Mouse (Mus musculus) liver, embryonic 14.5 days (tissue): ENCODE data around the gene Ralgapb. TPM values are rescaled to one million over a fixed set of nuclear protein-coding genes. Genes with fewer than 3 reads are reported as not detected.
A peak's percentile ranks its signal among the peaks of the same experiment; 100 is the strongest.

ENCODE experiments used
- ATAC-seq: fragments of 200-750 bp; cut with Nextera tagmentation; 2 replicates; pipeline ENCODE4 v1.8.0; 2017; ENCODE audit warnings: moderate number of reproducible peaks, mild to moderate bottlenecking, moderate library complexity; ENCODE audit not compliant: insufficient read depth
- DNase-seq, 3 experiments: peaks; one replicate each; pipeline ENCODE4 v3.0.0-alpha.2; 2012 to 2013; ENCODE audit warnings: low read depth in 3 of 3, low spot score in 3 of 3
- H3K27ac ChIP-seq: fragments of 300-500 bp; sonication (generic); 2 replicates; pipeline ENCODE4 v1.5.1; 2014; ENCODE audit warnings: moderate library complexity, mild to moderate bottlenecking, control low read depth, inconsistent platforms
- H3K27me3 ChIP-seq: fragments of 300-500 bp; sonication (generic); 2 replicates; pipeline ENCODE4 v1.6.1; 2014; ENCODE audit warnings: mild to moderate bottlenecking, low read length, moderate library complexity; ENCODE audit not compliant: control insufficient read depth, insufficient read depth
- H3K36me3 ChIP-seq: fragments of 300-500 bp; sonication (generic); replicated peaks from 2 replicates; pipeline ENCODE4 v1.6.1; 2014; ENCODE audit warnings: low read depth; ENCODE audit not compliant: control insufficient read depth, insufficient read depth
- H3K4me1 ChIP-seq, 2 experiments: fragments of 200-500 bp in 1 of 2; fragments of 300-500 bp in 1 of 2; sonication (generic) in 1 of 2; replicated peaks; 2 replicates each; pipeline ENCODE4 v1.6.1; 2012 to 2014; ENCODE audit warnings: antibody characterized with exemption in 1 of 2, inconsistent platforms in 1 of 2, low read length in 1 of 2; ENCODE audit not compliant: control insufficient read depth in 2 of 2, insufficient read depth in 2 of 2
- H3K4me2 ChIP-seq: fragments of 300-500 bp; sonication (generic); 2 replicates; pipeline ENCODE4 v1.6.1; 2014; ENCODE audit warnings: low read depth, mild to moderate bottlenecking, control low read depth, moderate library complexity
- H3K4me3 ChIP-seq, 2 experiments: fragments of 200-500 bp in 1 of 2; fragments of 300-500 bp in 1 of 2; sonication (generic) in 1 of 2; 2 replicates each; pipeline ENCODE4 v1.5.1; 2012 to 2014; ENCODE audit warnings: low read depth in 2 of 2, low read length in 2 of 2, mild to moderate bottlenecking in 2 of 2, control low read depth in 1 of 2, inconsistent platforms in 1 of 2, moderate library complexity in 1 of 2; ENCODE audit not compliant: insufficient read depth in 1 of 2
- H3K9ac ChIP-seq: fragments of 300-500 bp; sonication (generic); replicated peaks from 2 replicates; pipeline ENCODE4 v1.6.1; 2014; ENCODE audit warnings: mild to moderate bottlenecking, control low read depth, moderate library complexity
- H3K9me3 ChIP-seq: fragments of 300-500 bp; sonication (generic); 2 replicates; pipeline ENCODE4 v1.6.1; 2016; ENCODE audit warnings: low read length, mixed read lengths; ENCODE audit not compliant: control insufficient read depth
- CTCF ChIP-seq: IDR thresholded peaks from 2 replicates; pipeline ENCODE4 v1.5.1; 2016; ENCODE audit warnings: antibody characterized with exemption, low read depth, control low read depth
- EP300 ChIP-seq: IDR thresholded peaks from 2 replicates; pipeline ENCODE4 v1.6.1; 2016; ENCODE audit warnings: antibody characterized with exemption, low read depth
- whole genome bisulfite sequencing: fragments of 180-500 bp; shearing (Covaris S2); extraction: QIAGEN DNeasy Blood & Tissue Kit; methylation state at CpG from one replicate; pipeline ENCODE4 v1.1.7; 2014; ENCODE audit not compliant: insufficient replicate concordance; 5-methylcytosine and 5-hydroxymethylcytosine counted together
- polyA plus RNA-seq, 2 experiments: library from polyadenylated mRNA; depleted of rRNA in 1 of 2; stranded (reverse) in 1 of 2; unstranded in 1 of 2; fragments of >200 nt; fragmentation: Nextera tagmentation in 1 of 2; extraction: Ambion mirVana in 1 of 2; gene quantifications; 2 replicates each; pipeline versions ENCODE4 v1.2.1 to v1.2.3; 2012 to 2014

The Ralgapb gene
- polyA plus RNA-seq, 2 experiments = 4.7 to 5.6 TPM

- no peak for ATAC-seq
- H3K36me3 ChIP-seq = no peaks in the 10 kb centered on the region
- no peak overlapping the region for H3K4me3 ChIP-seq
- H3K27me3 ChIP-seq = no peaks in the 10 kb centered on the region
- 71% methylated on average over 7 of the region's 7 CpGs for WGBS
- no peak for DNase-seq
- no peak overlapping the region for H3K4me2 ChIP-seq
- no peaks in the 10 kb centered on the region for H3K9me3 ChIP-seq
- TF ChIP-seq EP300 = no peak
- TF ChIP-seq CTCF = no peak
- no peaks in the 10 kb centered on the region for H3K4me1 ChIP-seq
- no peak overlapping the region for H3K27ac ChIP-seq
- no peak overlapping the region for H3K9ac ChIP-seq
Measured at GRCm38 (mm10) chr2:158402915-158403314, 6.7 kb upstream of the Ralgapb start.

DNA sequence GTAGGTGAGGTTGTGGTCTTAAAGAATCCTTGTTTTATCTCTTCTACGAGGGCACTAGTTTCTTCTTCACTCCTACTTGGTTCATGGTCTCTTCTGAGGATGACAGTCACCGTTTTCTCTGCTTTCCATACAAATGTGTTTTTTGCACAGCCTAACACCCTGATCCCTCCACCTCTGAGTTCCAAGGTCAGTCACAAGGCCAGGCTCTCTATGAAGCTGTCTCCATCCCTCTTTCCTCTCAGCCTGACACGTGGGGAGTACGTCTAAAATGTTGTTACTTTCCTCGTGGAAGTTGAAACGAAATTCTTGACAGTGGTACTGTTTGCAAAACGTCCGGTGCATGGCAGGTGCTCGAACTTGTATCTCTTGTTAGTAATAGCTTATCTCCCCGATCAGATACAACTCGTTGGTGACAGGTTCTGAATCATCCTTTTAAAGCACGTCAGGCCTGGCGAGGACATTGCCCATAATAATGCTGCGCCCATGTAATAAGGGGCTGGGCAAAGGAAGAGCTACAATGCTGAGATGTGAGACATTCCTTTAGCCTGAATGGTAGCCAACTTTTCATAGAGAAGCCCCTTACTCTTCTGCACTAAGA is 552 bp upstream of the Ralgapb start:
- Histone ChIP-seq H3K27me3 (no peaks in the 10 kb centered on the region), H3K27ac (no peak overlapping the region), H3K9me3 (no peaks in the 10 kb centered on the region), H3K9ac (peak overlapping the region; percentile 13; the same call in 1 of the 2 replicates), H3K4me1 (peaks cover 19 to 26% of the 10 kb centered on the region in 2 experiments), H3K36me3 (no peaks in the 10 kb centered on the region), H3K4me3 (peak overlapping the region; percentile 59 to 99), H3K4me2 (peak overlapping the region; percentile 72)
- no peak for DNase-seq
- no peak for TF ChIP-seq CTCF
- no peak for TF ChIP-seq EP300
- ATAC-seq = no peak
- WGBS = 23% methylated on average over 14 of the region's 14 CpGs

DNA sequence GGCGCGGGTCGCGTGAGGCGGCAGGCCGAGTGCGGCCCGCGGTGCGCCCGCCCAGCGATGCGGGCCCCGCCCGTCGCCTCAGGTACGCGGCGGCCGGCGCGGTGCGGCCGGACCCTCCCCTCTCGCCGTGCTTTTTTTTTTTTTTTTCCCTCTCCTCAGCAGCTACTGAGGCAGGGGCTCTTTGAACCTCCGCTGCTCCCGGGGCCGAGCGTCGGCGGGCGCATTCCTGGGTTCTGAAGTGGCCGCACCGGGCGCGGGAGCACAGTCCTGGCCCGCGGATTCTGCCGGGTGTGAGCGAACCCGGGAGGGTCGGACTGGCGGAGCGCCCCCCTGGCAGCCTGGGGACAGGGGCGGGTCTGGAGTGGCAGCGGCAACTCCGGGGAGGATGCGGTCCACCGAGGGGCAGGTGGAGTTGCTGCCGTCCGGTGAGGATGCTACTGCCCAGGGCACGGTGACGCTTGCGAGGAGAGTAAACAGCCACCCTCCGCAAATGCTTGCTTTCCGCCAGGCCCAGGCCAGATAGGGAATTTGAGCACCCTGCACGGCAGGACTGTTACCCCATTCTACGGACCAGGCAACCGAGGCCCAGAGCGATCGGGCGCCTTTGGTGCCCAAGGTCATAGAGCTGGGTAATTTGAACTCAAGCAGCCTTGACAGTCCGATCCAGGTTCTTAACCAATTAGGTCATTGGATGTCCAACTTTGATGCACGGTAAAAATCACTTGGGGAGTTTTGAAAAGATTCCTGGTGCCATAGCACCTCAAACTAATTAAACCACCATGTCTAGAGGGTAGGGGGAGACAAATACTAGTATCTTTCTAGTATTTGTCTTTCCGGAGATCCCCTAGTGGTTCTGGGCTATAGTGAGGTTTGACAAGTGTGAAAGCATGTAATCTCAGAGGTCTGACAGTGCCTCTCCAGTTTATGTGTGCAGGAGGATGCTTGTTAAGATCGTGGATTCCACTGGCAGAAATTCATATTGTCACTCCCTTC is 670 bp downstream of the Ralgapb start:
- peaks cover 23 to 29% of the 10 kb centered on the region in 2 experiments for H3K4me1 ChIP-seq
- ATAC-seq (peak; percentile 83), DNase-seq (no peak)
- peak overlapping the region; percentile 67 for H3K27ac ChIP-seq
- no peaks in the 10 kb centered on the region for H3K9me3 ChIP-seq
- H3K36me3 ChIP-seq = no peaks in the 10 kb centered on the region
- no peaks in the 10 kb centered on the region for H3K27me3 ChIP-seq
- peak overlapping the region; percentile 97 for H3K4me2 ChIP-seq
- WGBS = 2% methylated on average over 61 of the region's 67 CpGs
- TF ChIP-seq CTCF (0 out of 2 replicates have a peak, but pooled peaks have one; percentile 11), EP300 (no peak)
- peak overlapping the region; percentile 84 to 99 for H3K4me3 ChIP-seq
- peak overlapping the region; percentile 97 for H3K9ac ChIP-seq

DNA sequence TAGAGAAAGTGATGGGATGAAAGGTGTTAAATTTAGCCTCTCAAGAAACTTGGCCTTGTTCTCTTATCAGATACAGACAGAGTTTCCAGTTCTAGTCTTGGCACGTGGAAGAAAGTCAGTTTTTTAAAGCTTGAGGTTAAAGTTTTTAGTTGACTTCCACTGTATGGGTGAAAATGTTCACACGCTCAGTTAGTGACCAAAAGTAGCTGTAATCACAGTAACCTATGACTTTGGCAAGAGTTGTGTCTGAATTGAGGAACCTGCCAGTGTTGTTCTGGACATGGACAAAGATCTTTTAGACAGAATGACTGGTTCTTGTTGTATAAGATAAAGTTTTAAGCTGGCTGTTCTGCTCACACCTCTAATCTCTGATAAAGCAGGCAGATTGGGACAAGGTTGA is 3.6 kb downstream of the Ralgapb start:
- DNase-seq = no peak
- Histone ChIP-seq H3K27me3 (no peaks in the 10 kb centered on the region), H3K9ac (no peak overlapping the region; the same call in 1 of the 2 replicates), H3K9me3 (no peaks in the 10 kb centered on the region), H3K4me1 (peaks cover 23 to 30% of the 10 kb centered on the region in 2 experiments), H3K4me3 (no peak overlapping the region), H3K27ac (no peak overlapping the region), H3K36me3 (no peaks in the 10 kb centered on the region), H3K4me2 (peak overlapping the region; percentile 34)
- TF ChIP-seq EP300 = no peak
- TF ChIP-seq CTCF = no peak
- WGBS = 29% methylated on average over 2 of the region's 2 CpGs
- ATAC-seq = no peak

DNA sequence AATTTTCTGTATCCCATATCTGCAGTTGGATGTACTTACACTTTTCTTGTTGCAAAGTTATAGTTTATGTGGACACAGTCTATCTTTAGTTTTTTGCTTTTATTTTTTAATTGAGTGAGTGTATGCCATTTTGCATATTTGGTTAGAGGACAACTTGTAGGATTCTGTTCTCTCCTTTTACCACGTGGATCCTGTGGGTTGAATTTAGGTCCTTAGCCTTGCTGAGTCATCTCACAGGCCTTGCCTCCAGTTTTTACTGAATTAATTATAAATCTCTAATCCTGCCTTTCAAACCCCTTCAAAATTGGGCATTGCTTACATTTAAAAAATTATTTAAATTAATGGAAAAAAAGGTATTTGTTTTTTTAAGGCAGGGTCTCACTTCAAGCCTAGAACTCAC is 6.2 kb downstream of the Ralgapb start:
- H3K9ac ChIP-seq = no peak overlapping the region
- no peaks in the 10 kb centered on the region for H3K36me3 ChIP-seq
- H3K4me3 ChIP-seq = no peak overlapping the region
- no peak overlapping the region for H3K27ac ChIP-seq
- no peak for ATAC-seq
- no peak overlapping the region for H3K4me2 ChIP-seq
- 24% methylated on average over 1 of the region's 1 CpGs for WGBS
- H3K4me1 ChIP-seq = peaks cover 17 to 22% of the 10 kb centered on the region in 2 experiments
- no peaks in the 10 kb centered on the region for H3K9me3 ChIP-seq
- TF ChIP-seq CTCF = no peak
- no peak for TF ChIP-seq EP300
- no peak for DNase-seq
- H3K27me3 ChIP-seq = no peaks in the 10 kb centered on the region
